Mouse (Mus musculus) adrenal gland, adult 10 weeks (tissue): ENCODE results near the gene Nkd1. TPM values are rescaled to one million over a fixed set of nuclear protein-coding genes. Genes with fewer than 3 reads are reported as not detected.

Experiments used
- polyA plus RNA-seq: library from polyadenylated mRNA; stranded (reverse); fragments of 350-450 nt; fragmentation: Illumina TruSeq; extraction: RNeasy Lipid Tissue Mini Kit (QIAGEN cat#74804); gene quantifications from one replicate; pipeline ENCODE4 v1.2.3, GENCODE M21; 2014; ENCODE audit warnings: low read depth, low replicate concordance

The Nkd1 gene
- polyA plus RNA-seq: 4.0 TPM

DNA sequence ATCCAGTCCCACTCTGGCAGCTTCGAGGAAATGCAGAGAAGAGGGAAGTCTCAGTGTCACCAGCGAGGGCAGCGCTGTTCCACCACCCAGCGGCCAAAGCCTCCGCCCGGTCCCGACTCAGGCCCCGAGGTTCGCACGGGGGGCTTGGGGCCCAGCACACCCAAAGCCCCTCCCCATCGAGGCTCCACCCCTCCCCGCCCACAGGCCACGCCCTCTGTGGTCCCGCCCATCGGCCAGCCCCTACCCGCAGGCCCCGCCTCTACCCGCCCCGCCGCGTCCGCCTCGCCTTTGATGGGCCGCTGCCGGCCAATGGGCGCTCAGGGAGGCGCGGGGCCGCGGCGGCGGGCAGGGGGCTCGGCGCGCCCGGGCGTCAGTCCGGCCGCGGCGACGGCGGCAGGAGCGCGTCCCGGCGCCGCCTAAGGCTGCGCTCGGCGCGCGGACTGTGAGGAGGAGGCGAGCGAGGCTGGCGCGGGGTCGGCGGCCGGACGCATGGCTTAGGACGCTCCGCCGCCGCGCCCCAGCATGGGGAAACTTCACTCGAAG, at the start of gene Nkd1:
Gene Nkd1, plus strand, starts transcription at position 370 of the 543 bp plus-strand sequence.

DNA sequence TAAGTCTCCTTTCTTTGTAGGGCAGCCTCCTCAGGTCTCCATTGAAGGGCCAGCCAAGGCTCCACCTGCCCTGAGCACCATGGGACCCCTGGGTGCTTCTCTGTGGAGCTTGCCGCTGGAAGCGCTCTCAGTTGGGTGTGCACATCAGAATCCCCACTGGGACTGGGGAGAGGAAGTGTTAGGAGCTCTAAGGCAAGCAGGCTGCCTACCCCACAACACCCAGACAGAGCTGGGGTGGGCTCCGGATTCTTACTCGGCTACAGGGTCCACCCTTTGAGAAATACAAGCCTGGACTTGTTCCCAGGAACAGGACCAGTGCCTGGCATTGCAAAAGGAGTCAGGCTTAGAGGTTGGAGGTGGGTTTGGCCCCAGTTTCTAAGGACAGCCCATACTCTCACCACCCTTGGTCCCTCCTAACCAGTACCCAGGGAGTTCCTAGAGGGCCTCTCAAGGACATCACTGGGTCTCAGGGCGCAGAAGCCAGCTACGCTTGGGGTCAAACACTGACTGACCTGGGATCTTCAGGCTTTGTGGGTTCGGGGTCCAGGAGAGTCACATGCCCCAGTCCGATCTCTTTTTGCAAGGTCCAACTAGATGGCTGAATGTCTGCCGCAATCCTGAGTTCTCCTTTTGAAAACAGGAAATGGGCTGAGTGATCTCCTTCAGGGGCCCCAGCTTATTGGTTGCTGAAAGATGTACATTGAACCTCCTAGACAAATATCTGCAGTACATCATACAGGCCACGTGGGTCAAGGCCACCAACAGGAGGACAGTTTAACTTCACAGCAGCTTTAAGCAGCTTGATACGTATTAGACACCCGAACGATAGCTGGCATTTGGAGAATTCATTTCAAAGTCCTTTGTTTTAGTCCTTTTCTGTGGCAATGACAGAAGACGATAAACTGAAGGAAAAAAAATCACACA, 114.6 kb downstream of the Nkd1 start, which contains the start of gene Snx20:
Gene Snx20, minus strand, starts transcription at position 655 of the 924 bp plus-strand sequence.

Other genes starting within 250 kb of the Nkd1 start
- gene Adcy7, start 249.0 kb upstream of the Nkd1 start, polyA plus RNA-seq: 6.0 TPM
- 84.7 TPM for gene Brd7, start 159.2 kb upstream of the Nkd1 start, polyA plus RNA-seq
- gene Snx20, start 114.8 kb downstream of the Nkd1 start, polyA plus RNA-seq: 1.5 TPM
- 0.41 TPM for gene Nod2, start 126.0 kb downstream of the Nkd1 start, polyA plus RNA-seq
- gene Cyld, start 175.7 kb downstream of the Nkd1 start, polyA plus RNA-seq: 153 TPM